Mouse (Mus musculus) heart, embryonic 14.5 days (tissue): ENCODE data around the gene Kif26a. TPM values are rescaled to one million over a fixed set of nuclear protein-coding genes. Genes with fewer than 3 reads are reported as not detected.

ENCODE experiments used
- ATAC-seq: fragments of 200-750 bp; cut with Nextera tagmentation; 2 replicates; pipeline ENCODE4 v1.8.0; 2017; ENCODE audit warnings: low read depth, moderate TSS enrichment; ENCODE audit not compliant: insufficient number of reproducible peaks, insufficient read depth, low FRiP score
- H3K27ac ChIP-seq, 2 experiments: fragments of 200-500 bp in 1 of 2; fragments of 300-500 bp in 1 of 2; sonication (generic) in 1 of 2; replicated peaks in 1 of 2; 2 replicates each; pipeline ENCODE4 v1.5.1; 2012 to 2014; ENCODE audit warnings: low read depth in 2 of 2, low read length in 2 of 2, control low read depth in 1 of 2, mild to moderate bottlenecking in 1 of 2, mixed read lengths in 1 of 2; ENCODE audit not compliant: control insufficient read depth in 1 of 2, insufficient read depth in 1 of 2
- H3K27me3 ChIP-seq: fragments of 300-500 bp; sonication (generic); 2 replicates; pipeline ENCODE4 v1.6.1; 2014; ENCODE audit warnings: mild to moderate bottlenecking, low read length, control low read depth; ENCODE audit not compliant: control insufficient read depth, insufficient read depth
- H3K36me3 ChIP-seq: fragments of 300-500 bp; sonication (generic); 2 replicates; pipeline ENCODE4 v1.6.1; 2014; ENCODE audit warnings: mild to moderate bottlenecking, control low read depth, low read length, mixed read lengths; ENCODE audit not compliant: control insufficient read depth, insufficient read depth
- H3K4me1 ChIP-seq, 2 experiments: fragments of 200-500 bp in 1 of 2; fragments of 300-500 bp in 1 of 2; sonication (generic) in 1 of 2; 2 replicates each; pipeline ENCODE4 v1.6.1; 2012 to 2014; ENCODE audit warnings: low read length in 2 of 2, control low read depth in 1 of 2, mixed read lengths in 1 of 2; ENCODE audit not compliant: control insufficient read depth in 2 of 2, insufficient read depth in 2 of 2
- H3K4me2 ChIP-seq: fragments of 300-500 bp; sonication (generic); 2 replicates; pipeline ENCODE4 v1.6.1; 2014; ENCODE audit warnings: mild to moderate bottlenecking, low read length
- H3K4me3 ChIP-seq, 2 experiments: fragments of 200-500 bp in 1 of 2; fragments of 300-500 bp in 1 of 2; sonication (generic) in 1 of 2; 2 replicates each; pipeline ENCODE4 v1.5.1; 2012 to 2014; ENCODE audit warnings: low read length in 2 of 2, mild to moderate bottlenecking in 2 of 2, control low read depth in 1 of 2, low read depth in 1 of 2, moderate library complexity in 1 of 2; ENCODE audit not compliant: control insufficient read depth in 1 of 2, insufficient read depth in 1 of 2
- H3K9ac ChIP-seq: fragments of 300-500 bp; sonication (generic); 2 replicates; pipeline ENCODE4 v1.6.1; 2014; ENCODE audit warnings: mild to moderate bottlenecking, low read length
- H3K9me3 ChIP-seq: fragments of 300-500 bp; sonication (generic); 2 replicates; pipeline ENCODE4 v1.6.1; 2016; ENCODE audit warnings: low read length, control low read depth; ENCODE audit not compliant: control insufficient read depth
- WGBS: fragments of 180-500 bp; shearing (Covaris S2); extraction: QIAGEN DNeasy Blood & Tissue Kit; methylation state at CpG from one replicate; pipeline ENCODE4 v1.1.7; 2014; 5-methylcytosine and 5-hydroxymethylcytosine counted together
- polyA plus RNA-seq: library from polyadenylated mRNA; unstranded; fragments of >200 nt; fragmentation: Nextera tagmentation; extraction: Ambion mirVana; gene quantifications from 2 replicates; pipeline ENCODE4 v1.2.1, GENCODE M21; 2014

Kif26a gene
- polyA plus RNA-seq, 1 experiment from 2014 or later: 1.9 TPM

GRCm38 (mm10) chr12:112182609-112182955 is 36.6 kb downstream of the Kif26a start:
- H3K36me3 ChIP-seq: no peaks in the 10 kb centered on the region
- no peaks in the 10 kb centered on the region for H3K27me3 ChIP-seq
- H3K4me2 ChIP-seq: no peak overlapping the region
- peaks cover 6 to 15% of the 10 kb centered on the region in 2 experiments; a peak in 3 of 4 replicates for H3K4me1 ChIP-seq
- 50% methylated on average over 7 of the region's 7 CpGs for WGBS
- no peak overlapping the region for H3K9ac ChIP-seq
- no peak for ATAC-seq
- no peaks in the 10 kb centered on the region for H3K9me3 ChIP-seq
- peak overlapping the region in 1 of 2 experiments; percentile 21; a peak in 1 of 4 replicates for H3K27ac ChIP-seq
- H3K4me3 ChIP-seq: no peak overlapping the region

GRCm38 (mm10) chr12:112183675-112184074 is 37.7 kb downstream of the Kif26a start:
- H3K27ac ChIP-seq: peak overlapping the region; percentile 60 to 67
- H3K27me3 ChIP-seq: no peaks in the 10 kb centered on the region
- H3K4me3 ChIP-seq: no peak overlapping the region
- H3K9me3 ChIP-seq: no peaks in the 10 kb centered on the region
- H3K4me1 ChIP-seq: peaks cover 6 to 15% of the 10 kb centered on the region in 2 experiments; a peak in 3 of 4 replicates
- no peak overlapping the region for H3K4me2 ChIP-seq
- no peak overlapping the region for H3K9ac ChIP-seq
- 78% methylated on average over 6 of the region's 6 CpGs for WGBS
- no peaks in the 10 kb centered on the region for H3K36me3 ChIP-seq
- no peak for ATAC-seq

GRCm38 (mm10) chr12:112184390-112184789 is 38.4 kb downstream of the Kif26a start:
- Histone ChIP-seq H3K9ac (no peak overlapping the region), H3K4me3 (no peak overlapping the region), H3K27ac (peak overlapping the region; percentile 73 to 75), H3K9me3 (no peaks in the 10 kb centered on the region), H3K4me1 (peaks cover 6 to 15% of the 10 kb centered on the region in 2 experiments; a peak in 3 of 4 replicates), H3K36me3 (no peaks in the 10 kb centered on the region), H3K27me3 (no peaks in the 10 kb centered on the region), H3K4me2 (no peak overlapping the region)
- WGBS: 40% methylated on average over 3 of the region's 3 CpGs
- ATAC-seq: peak; percentile 61; the same call in 1 of the 2 replicates

- H3K9ac ChIP-seq: no peak overlapping the region
- no peak overlapping the region for H3K27ac ChIP-seq
- no peak overlapping the region for H3K4me2 ChIP-seq
- no peaks in the 10 kb centered on the region for H3K36me3 ChIP-seq
- no peaks in the 10 kb centered on the region for H3K9me3 ChIP-seq
- no peak for ATAC-seq
- peaks cover 6 to 15% of the 10 kb centered on the region in 2 experiments; a peak in 3 of 4 replicates for H3K4me1 ChIP-seq
- H3K4me3 ChIP-seq: no peak overlapping the region
- 0 out of 2 replicates have a peak, but pooled peaks cover 3% of the 10 kb centered on the region for H3K27me3 ChIP-seq
- WGBS: 84% methylated on average over 6 of the region's 6 CpGs
Measured at GRCm38 (mm10) chr12:112186899-112187298, 40.9 kb downstream of the Kif26a start.

- WGBS: 21% methylated on average over 6 of the region's 6 CpGs
- no peak overlapping the region for H3K4me2 ChIP-seq
- H3K27me3 ChIP-seq: 0 out of 2 replicates have a peak, but pooled peaks cover 3% of the 10 kb centered on the region
- H3K9ac ChIP-seq: no peak overlapping the region
- H3K27ac ChIP-seq: no peak overlapping the region
- no peaks in the 10 kb centered on the region for H3K9me3 ChIP-seq
- H3K4me1 ChIP-seq: peaks cover 6 to 7% of the 10 kb centered on the region in 2 experiments
- no peak for ATAC-seq
- H3K4me3 ChIP-seq: no peak overlapping the region
- no peaks in the 10 kb centered on the region for H3K36me3 ChIP-seq
Measured at GRCm38 (mm10) chr12:112191753-112192152, 45.7 kb downstream of the Kif26a start.

GRCm38 (mm10) chr12:112195019-112195418 is 49.0 kb downstream of the Kif26a start:
- no peak for ATAC-seq
- Histone ChIP-seq H3K27me3 (peaks cover 6% of the 10 kb centered on the region; the same call in 1 of the 2 replicates), H3K4me2 (peak overlapping the region; percentile 56), H3K9me3 (no peaks in the 10 kb centered on the region), H3K36me3 (no peaks in the 10 kb centered on the region), H3K9ac (no peak overlapping the region), H3K4me1 (peaks cover 6 to 10% of the 10 kb centered on the region in 2 experiments), H3K27ac (no peak overlapping the region), H3K4me3 (peak overlapping the region in 1 of 2 experiments; percentile 18; a peak in 2 of 4 replicates)
- 2% methylated on average over 13 of the region's 13 CpGs for WGBS

- H3K27me3 ChIP-seq: peaks cover 6% of the 10 kb centered on the region; the same call in 1 of the 2 replicates
- no peak for ATAC-seq
Measured at GRCm38 (mm10) chr12:112196562-112196961, 50.6 kb downstream of the Kif26a start.

GRCm38 (mm10) chr12:112199363-112199762 is 53.4 kb downstream of the Kif26a start:
- H3K9me3 ChIP-seq: no peaks in the 10 kb centered on the region
- no peak overlapping the region for H3K27ac ChIP-seq
- 77% methylated on average over 3 of the region's 3 CpGs for WGBS

More at GRCm38 (mm10) chr12:112196562-112196961, 50.6 kb downstream of the Kif26a start:
- H3K4me2 ChIP-seq: no peak overlapping the region
- no peaks in the 10 kb centered on the region for H3K9me3 ChIP-seq
- H3K4me1 ChIP-seq: peaks cover 6 to 10% of the 10 kb centered on the region in 2 experiments
- H3K27ac ChIP-seq: no peak overlapping the region
- no peaks in the 10 kb centered on the region for H3K36me3 ChIP-seq
- H3K9ac ChIP-seq: no peak overlapping the region
- H3K4me3 ChIP-seq: no peak overlapping the region
- WGBS: 87% methylated on average over 10 of the region's 10 CpGs

More at GRCm38 (mm10) chr12:112199363-112199762, 53.4 kb downstream of the Kif26a start:
- Histone ChIP-seq H3K36me3 (no peaks in the 10 kb centered on the region), H3K4me2 (no peak overlapping the region), H3K9ac (no peak overlapping the region), H3K4me3 (no peak overlapping the region), H3K4me1 (peaks cover 6 to 10% of the 10 kb centered on the region in 2 experiments), H3K27me3 (peaks cover 8% of the 10 kb centered on the region; the same call in 1 of the 2 replicates)
- ATAC-seq: no peak
